Mouse (Mus musculus): ENCODE data around the gene Mybpc2.

DNA sequence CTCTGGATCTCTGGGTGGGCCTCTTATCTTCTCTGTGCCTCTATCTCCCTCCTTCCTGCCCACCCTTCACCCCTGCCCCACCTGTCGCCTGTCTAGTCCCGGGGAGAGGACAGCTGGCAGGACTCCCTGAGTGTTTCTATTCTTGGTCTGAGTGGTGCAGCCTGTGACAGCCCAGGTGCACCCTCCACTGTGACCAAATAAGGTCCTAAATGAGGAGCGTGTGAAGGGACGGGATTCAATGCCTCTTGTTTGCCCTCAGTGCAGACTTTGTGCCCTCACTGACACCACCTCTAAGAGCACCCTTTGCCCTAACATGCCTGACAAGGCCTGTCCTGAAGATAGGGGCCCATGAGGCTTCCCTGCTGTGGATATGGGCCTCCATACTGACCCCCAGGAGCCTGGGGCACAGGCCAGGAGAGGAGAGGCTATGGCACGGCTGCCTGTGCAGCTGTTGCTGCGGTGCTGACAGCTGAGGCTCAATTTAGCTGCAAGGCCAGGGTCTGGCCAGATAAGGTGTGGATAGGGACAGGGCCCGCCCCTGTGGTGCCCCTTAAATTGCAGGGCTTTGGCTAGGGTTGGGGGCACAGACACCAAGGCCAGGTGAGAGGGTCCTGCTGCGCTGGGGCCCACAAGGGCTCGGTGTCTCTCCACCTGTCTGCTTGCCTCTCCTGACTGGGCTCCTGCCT lies 51.4 kb downstream of the Mybpc2 start:
- TF ChIP-seq CTCF (IDR thresholded peaks at IDR 0.05; ENCODE audit: control insufficient read depth, insufficient read depth, insufficient read length) (no peak), MYOG (IDR thresholded peaks at IDR 0.05; ENCODE audit: control insufficient read depth, extremely low read depth, insufficient read length) (no peak)
